Mouse (Mus musculus) kidney, embryonic 14.5 days (tissue): Measurements from ENCODE around the gene Olfr314. TPM values are rescaled to one million over a fixed set of nuclear protein-coding genes. Genes with fewer than 3 reads are reported as not detected.
"Not testable (repeated sequence)": the region's sequence is repeated elsewhere in the genome, so short reads cannot be mapped to it uniquely, and the experiment has no call there.

ENCODE experiments used
- ATAC-seq: fragments of 200-750 bp; cut with Nextera tagmentation; 2 replicates; pipeline ENCODE4 v1.8.0; 2017; ENCODE audit warnings: moderate number of reproducible peaks, mild to moderate bottlenecking, moderate TSS enrichment, moderate library complexity; ENCODE audit not compliant: low FRiP score, low TSS enrichment
- H3K27ac ChIP-seq: fragments of 300-500 bp; sonication (generic); 2 replicates; pipeline ENCODE4 v1.5.1; 2014; ENCODE audit warnings: low read depth, mild to moderate bottlenecking, low read length, moderate library complexity, mixed read lengths
- H3K27me3 ChIP-seq: fragments of 300-500 bp; sonication (generic); 2 replicates; pipeline ENCODE4 v1.6.1; 2014; ENCODE audit warnings: mild to moderate bottlenecking, low read length; ENCODE audit not compliant: control insufficient read depth, insufficient read depth
- H3K36me3 ChIP-seq: fragments of 300-500 bp; sonication (generic); 2 replicates; pipeline ENCODE4 v1.6.1; 2014; ENCODE audit warnings: low read length, mixed read lengths; ENCODE audit not compliant: control insufficient read depth, insufficient read depth
- H3K4me1 ChIP-seq: fragments of 300-500 bp; sonication (generic); 2 replicates; pipeline ENCODE4 v1.6.1; 2014; ENCODE audit warnings: low read length, mixed read lengths; ENCODE audit not compliant: control insufficient read depth, insufficient read depth
- H3K4me2 ChIP-seq: fragments of 300-500 bp; sonication (generic); replicated peaks from 2 replicates; pipeline ENCODE4 v1.6.1; 2014; ENCODE audit warnings: low read depth, mild to moderate bottlenecking, low read length
- H3K4me3 ChIP-seq: fragments of 300-500 bp; sonication (generic); 2 replicates; pipeline ENCODE4 v1.5.1; 2014; ENCODE audit warnings: mild to moderate bottlenecking, low read length
- H3K9ac ChIP-seq: fragments of 300-500 bp; sonication (generic); 2 replicates; pipeline ENCODE4 v1.6.1; 2014; ENCODE audit warnings: low read depth, mild to moderate bottlenecking, low read length, moderate library complexity
- H3K9me3 ChIP-seq: fragments of 300-500 bp; sonication (generic); 2 replicates; pipeline ENCODE4 v1.6.1; 2016; ENCODE audit warnings: low read length; ENCODE audit not compliant: control insufficient read depth
- WGBS: fragments of 180-500 bp; shearing (Covaris S2); extraction: QIAGEN DNeasy Blood & Tissue Kit; methylation state at CpG from one replicate; pipeline ENCODE4 v1.1.7; 2014; 5-methylcytosine and 5-hydroxymethylcytosine counted together
- polyA plus RNA-seq: library from polyadenylated mRNA; unstranded; fragments of >200 nt; fragmentation: Nextera tagmentation; extraction: Ambion mirVana; gene quantifications from 2 replicates; pipeline ENCODE4 v1.2.1, GENCODE M21; 2014

Gene Olfr314
- polyA plus RNA-seq, 1 experiment from 2014 or later = not detected

- WGBS = 11% methylated on average over 1 of the region's 1 CpGs
- Histone ChIP-seq H3K9ac (no peak overlapping the region), H3K27ac (no peak overlapping the region), H3K4me2 (no peak overlapping the region), H3K27me3 (no peaks in the 10 kb centered on the region), H3K4me3 (no peak overlapping the region), H3K4me1 (no peaks in the 10 kb centered on the region), H3K36me3 (no peaks in the 10 kb centered on the region), H3K9me3 (no peaks in the 10 kb centered on the region)
- ATAC-seq = no peak
Measured at GRCm38 (mm10) chr11:58812001-58812400, 29.2 kb downstream of the Olfr314 start.

- not testable (repeated sequence) for H3K27ac ChIP-seq, H3K4me2 ChIP-seq, H3K4me1 ChIP-seq, H3K9me3 ChIP-seq, H3K27me3 ChIP-seq, ATAC-seq, H3K4me3 ChIP-seq, H3K36me3 ChIP-seq, H3K9ac ChIP-seq
- 72% methylated on average over 1 of the region's 1 CpGs for WGBS
Measured at GRCm38 (mm10) chr11:58814700-58815099, 31.9 kb downstream of the Olfr314 start, which contains the start of gene Olfr313. Gene Olfr313 (plus strand): TSS chr11:58815000.

GRCm38 (mm10) chr11:58815676-58816075 is 32.9 kb downstream of the Olfr314 start:
- ATAC-seq = no peak
- Histone ChIP-seq H3K36me3 (no peaks in the 10 kb centered on the region), H3K9ac (no peak overlapping the region), H3K27ac (no peak overlapping the region), H3K9me3 (no peaks in the 10 kb centered on the region), H3K27me3 (no peaks in the 10 kb centered on the region), H3K4me1 (no peaks in the 10 kb centered on the region), H3K4me3 (no peak overlapping the region), H3K4me2 (no peak overlapping the region)
- WGBS = 80% methylated on average over 1 of the region's 1 CpGs

GRCm38 (mm10) chr11:58828937-58829336 is 46.2 kb downstream of the Olfr314 start, which contains the start of gene Olfr312:
Gene Olfr312 (plus strand): TSS chr11:58829237.
- H3K36me3 ChIP-seq, H3K4me2 ChIP-seq, H3K27me3 ChIP-seq, H3K9ac ChIP-seq, H3K27ac ChIP-seq, H3K9me3 ChIP-seq, H3K4me3 ChIP-seq, H3K4me1 ChIP-seq, ATAC-seq: not testable (repeated sequence)

- H3K9ac ChIP-seq = no peak overlapping the region
- H3K4me2 ChIP-seq = no peak overlapping the region
- H3K27me3 ChIP-seq = no peaks in the 10 kb centered on the region
- ATAC-seq = no peak
- no peak overlapping the region for H3K27ac ChIP-seq
- no peaks in the 10 kb centered on the region for H3K9me3 ChIP-seq
- H3K36me3 ChIP-seq = no peaks in the 10 kb centered on the region
- H3K4me3 ChIP-seq = no peak overlapping the region
- H3K4me1 ChIP-seq = no peaks in the 10 kb centered on the region
- 83% methylated on average over 3 of the region's 3 CpGs for WGBS
Measured at GRCm38 (mm10) chr11:58829764-58830163, 47.0 kb downstream of the Olfr314 start.

GRCm38 (mm10) chr11:58832541-58832940 is 49.8 kb downstream of the Olfr314 start:
- not testable (repeated sequence) for H3K9ac ChIP-seq, H3K4me2 ChIP-seq, ATAC-seq, H3K4me3 ChIP-seq, H3K36me3 ChIP-seq, H3K4me1 ChIP-seq, H3K27ac ChIP-seq, H3K27me3 ChIP-seq, H3K9me3 ChIP-seq
- 72% methylated on average over 3 of the region's 3 CpGs for WGBS

Other genes starting within 250 kb of the Olfr314 start
- gene Olfr330, start 248.1 kb upstream of the Olfr314 start, polyA plus RNA-seq = not detected in 2 replicates
- gene Olfr329-ps, start 236.5 kb upstream of the Olfr314 start, polyA plus RNA-seq = not detected in 2 replicates
- gene Olfr328, start 227.3 kb upstream of the Olfr314 start, polyA plus RNA-seq = 0.07 and 0.18 TPM in 2 replicates
- gene Olfr224, start 212.4 kb upstream of the Olfr314 start, polyA plus RNA-seq = not detected in 2 replicates
- not detected in 2 replicates for gene Olfr325, start 205.2 kb upstream of the Olfr314 start, polyA plus RNA-seq
- gene Olfr324, start 187.8 kb upstream of the Olfr314 start, polyA plus RNA-seq = not detected in 2 replicates
- not detected in 2 replicates for gene 2210407C18Rik, start 166.9 kb upstream of the Olfr314 start, polyA plus RNA-seq
- gene Olfr323, start 152.5 kb upstream of the Olfr314 start, polyA plus RNA-seq = not detected in 2 replicates
- gene Trim58, start 142.5 kb upstream of the Olfr314 start, polyA plus RNA-seq = not detected in 2 replicates
- gene Olfr322, start 124.2 kb upstream of the Olfr314 start, polyA plus RNA-seq = 0.07 TPM in 1 of 2 replicates, not detected in the other
- gene Olfr320, start 101.9 kb upstream of the Olfr314 start, polyA plus RNA-seq = not detected in 2 replicates
- gene Olfr319, start 83.8 kb upstream of the Olfr314 start, polyA plus RNA-seq = not detected in 2 replicates
- gene Olfr318, start 58.9 kb upstream of the Olfr314 start, polyA plus RNA-seq = not detected in 2 replicates
- not detected in 2 replicates for gene Olfr317, start 43.7 kb upstream of the Olfr314 start, polyA plus RNA-seq
- gene Olfr316, start 30.2 kb upstream of the Olfr314 start, polyA plus RNA-seq = not detected in 2 replicates
- not detected in 2 replicates for gene Olfr315, start 9.8 kb upstream of the Olfr314 start, polyA plus RNA-seq
- gene Fam183b, start 19.0 kb downstream of the Olfr314 start, polyA plus RNA-seq = not detected in 2 replicates
- gene Olfr313, start 32.0 kb downstream of the Olfr314 start, polyA plus RNA-seq = not detected in 2 replicates
- gene Olfr312, start 46.3 kb downstream of the Olfr314 start, polyA plus RNA-seq = not detected in 2 replicates
- gene Olfr311, start 56.3 kb downstream of the Olfr314 start, polyA plus RNA-seq = not detected in 2 replicates
- gene Gm12258, start 64.2 kb downstream of the Olfr314 start, polyA plus RNA-seq = 5.9 and 10.7 TPM in 2 replicates
- 6.4 and 8.8 TPM in 2 replicates for gene 2810021J22Rik, start 84.3 kb downstream of the Olfr314 start, polyA plus RNA-seq
- gene Zfp39, start 121.3 kb downstream of the Olfr314 start, polyA plus RNA-seq = 5.0 and 9.6 TPM in 2 replicates
- 0.09 TPM in 1 of 2 replicates, not detected in the other for gene Btnl10, start 135.0 kb downstream of the Olfr314 start, polyA plus RNA-seq
- 229 and 304 TPM in 2 replicates for gene Rnf187, start 156.0 kb downstream of the Olfr314 start, polyA plus RNA-seq
- gene Hist3h2ba, start 166.0 kb downstream of the Olfr314 start, polyA plus RNA-seq = 29.9 and 146 TPM in 2 replicates
- 31.8 and 32.7 TPM in 2 replicates for gene Hist3h2a, start 171.7 kb downstream of the Olfr314 start, polyA plus RNA-seq
- 0.63 and 0.65 TPM in 2 replicates for gene Trim17, start 171.7 kb downstream of the Olfr314 start, polyA plus RNA-seq
- gene Trim11, start 195.1 kb downstream of the Olfr314 start, polyA plus RNA-seq = 16.7 and 19.8 TPM in 2 replicates